Mouse (Mus musculus) hindbrain, embryonic 14.5 days (tissue): ENCODE measurements around the gene Gm17428. TPM values are rescaled to one million over a fixed set of nuclear protein-coding genes. Genes with fewer than 3 reads are reported as not detected.

ENCODE experiments used
- ATAC-seq: fragments of 200-750 bp; cut with Nextera tagmentation; 2 replicates; pipeline ENCODE4 v1.8.0; 2017; ENCODE audit warnings: moderate number of reproducible peaks, mild to moderate bottlenecking, moderate TSS enrichment, moderate library complexity; ENCODE audit not compliant: low FRiP score
- DNase-seq: peaks from one replicate; pipeline ENCODE4 v3.0.0-alpha.2; 2015; ENCODE audit warnings: low spot score
- H3K27ac ChIP-seq: fragments of 300-500 bp; sonication (generic); 2 replicates; pipeline ENCODE4 v1.5.1; 2014; ENCODE audit warnings: mild to moderate bottlenecking, moderate library complexity
- H3K27me3 ChIP-seq: fragments of 300-500 bp; sonication (generic); 2 replicates; pipeline ENCODE4 v1.6.1; 2014; ENCODE audit warnings: mild to moderate bottlenecking, low read length, mixed read lengths; ENCODE audit not compliant: control insufficient read depth, insufficient read depth
- H3K36me3 ChIP-seq: fragments of 300-500 bp; sonication (generic); replicated peaks from 2 replicates; pipeline ENCODE4 v1.6.1; 2014; ENCODE audit not compliant: control insufficient read depth, insufficient read depth
- H3K4me1 ChIP-seq: fragments of 300-500 bp; sonication (generic); replicated peaks from 2 replicates; pipeline ENCODE4 v1.6.1; 2014; ENCODE audit warnings: antibody characterized with exemption, low read length, mixed read lengths; ENCODE audit not compliant: control insufficient read depth, insufficient read depth
- H3K4me2 ChIP-seq: fragments of 300-500 bp; sonication (generic); replicated peaks from 2 replicates; pipeline ENCODE4 v1.6.1; 2014; ENCODE audit warnings: mild to moderate bottlenecking, moderate library complexity
- H3K4me3 ChIP-seq: fragments of 300-500 bp; sonication (generic); replicated peaks from 2 replicates; pipeline ENCODE4 v1.5.1; 2014; ENCODE audit warnings: mild to moderate bottlenecking, low read length
- H3K9ac ChIP-seq: fragments of 300-500 bp; sonication (generic); 2 replicates; pipeline ENCODE4 v1.6.1; 2014
- H3K9me3 ChIP-seq: fragments of 300-500 bp; sonication (generic); 2 replicates; pipeline ENCODE4 v1.6.1; 2016; ENCODE audit warnings: low read length; ENCODE audit not compliant: control insufficient read depth
- WGBS: fragments of 180-500 bp; shearing (Covaris S2); extraction: QIAGEN DNeasy Blood & Tissue Kit; methylation state at CpG from one replicate; pipeline ENCODE4 v1.1.7; 2014; 5-methylcytosine and 5-hydroxymethylcytosine counted together
- polyA plus RNA-seq: library from polyadenylated mRNA; unstranded; fragments of >200 nt; fragmentation: Nextera tagmentation; extraction: Ambion mirVana; gene quantifications from 2 replicates; pipeline ENCODE4 v1.2.1, GENCODE M21; 2014

The Gm17428 gene
- polyA plus RNA-seq, 1 experiment from 2014 or later: not detected

- 100% methylated on average over 2 of the region's 2 CpGs for WGBS
- Histone ChIP-seq H3K27ac (no peak overlapping the region), H3K36me3 (no peaks in the 10 kb centered on the region), H3K9me3 (no peaks in the 10 kb centered on the region), H3K4me2 (no peak overlapping the region), H3K4me1 (peaks cover 11% of the 10 kb centered on the region; the same call in 1 of the 2 replicates), H3K4me3 (no peak overlapping the region), H3K27me3 (no peaks in the 10 kb centered on the region), H3K9ac (no peak overlapping the region)
- ATAC-seq (no peak), DNase-seq (no peak)
These were observed 24.7 kb downstream of the Gm17428 start for GRCm38 (mm10) chr14:55001446-55001845.

- H3K27ac ChIP-seq: no peak overlapping the region
- 65% methylated on average over 12 of the region's 12 CpGs for WGBS
- H3K9me3 ChIP-seq: no peaks in the 10 kb centered on the region
- H3K4me2 ChIP-seq: no peak overlapping the region
- ATAC-seq: no peak
- no peak overlapping the region for H3K9ac ChIP-seq
- H3K4me3 ChIP-seq: no peak overlapping the region
- no peaks in the 10 kb centered on the region for H3K27me3 ChIP-seq
- H3K36me3 ChIP-seq: no peaks in the 10 kb centered on the region
- no peak for DNase-seq
- H3K4me1 ChIP-seq: peaks cover 7% of the 10 kb centered on the region; the same call in 1 of the 2 replicates
These were observed 25.4 kb downstream of the Gm17428 start for GRCm38 (mm10) chr14:55001938-55002686.

GRCm38 (mm10) chr14:55002687-55003120, 26.0 kb downstream of the Gm17428 start:
- peaks cover 7% of the 10 kb centered on the region; the same call in 1 of the 2 replicates for H3K4me1 ChIP-seq
- 0 out of 2 replicates have a peak overlapping the region, but pooled peaks have one; percentile 9 for H3K27ac ChIP-seq
- ATAC-seq (no peak), DNase-seq (no peak)
- no peaks in the 10 kb centered on the region for H3K27me3 ChIP-seq
- no peak overlapping the region for H3K4me2 ChIP-seq
- no peaks in the 10 kb centered on the region for H3K9me3 ChIP-seq
- WGBS: 71% methylated on average over 7 of the region's 7 CpGs
- no peak overlapping the region for H3K9ac ChIP-seq
- no peaks in the 10 kb centered on the region for H3K36me3 ChIP-seq
- H3K4me3 ChIP-seq: no peak overlapping the region

- H3K4me3 ChIP-seq: no peak overlapping the region
- no peaks in the 10 kb centered on the region for H3K9me3 ChIP-seq
- DNase-seq (no peak), ATAC-seq (no peak)
- no peak overlapping the region for H3K27ac ChIP-seq
- H3K36me3 ChIP-seq: no peaks in the 10 kb centered on the region
- WGBS: 76% methylated on average over 18 of the region's 18 CpGs
- no peak overlapping the region for H3K4me2 ChIP-seq
- no peaks in the 10 kb centered on the region for H3K27me3 ChIP-seq
- no peak overlapping the region for H3K9ac ChIP-seq
- H3K4me1 ChIP-seq: peaks cover 7% of the 10 kb centered on the region; the same call in 1 of the 2 replicates
These were observed 27.4 kb downstream of the Gm17428 start for GRCm38 (mm10) chr14:55003878-55004855.

GRCm38 (mm10) chr14:55005506-55005905, 28.8 kb downstream of the Gm17428 start:
- Histone ChIP-seq H3K9me3 (no peaks in the 10 kb centered on the region), H3K27ac (no peak overlapping the region), H3K27me3 (no peaks in the 10 kb centered on the region), H3K4me3 (no peak overlapping the region), H3K4me2 (no peak overlapping the region), H3K36me3 (no peaks in the 10 kb centered on the region), H3K4me1 (peaks cover 7% of the 10 kb centered on the region; the same call in 1 of the 2 replicates), H3K9ac (no peak overlapping the region)
- ATAC-seq (no peak), DNase-seq (no peak)
- WGBS: 76% methylated on average over 2 of the region's 2 CpGs

GRCm38 (mm10) chr14:55005967-55006366, 29.2 kb downstream of the Gm17428 start:
- 86% methylated on average over 8 of the region's 8 CpGs for WGBS
- DNase-seq: no peak
- H3K4me1 ChIP-seq: peaks cover 7% of the 10 kb centered on the region; the same call in 1 of the 2 replicates
- ATAC-seq: no peak
- H3K27me3 ChIP-seq: no peaks in the 10 kb centered on the region
- H3K36me3 ChIP-seq: no peaks in the 10 kb centered on the region
- no peak overlapping the region for H3K4me3 ChIP-seq
- no peak overlapping the region for H3K9ac ChIP-seq
- H3K9me3 ChIP-seq: no peaks in the 10 kb centered on the region
- H3K27ac ChIP-seq: no peak overlapping the region
- H3K4me2 ChIP-seq: no peak overlapping the region

- no peak for ATAC-seq
- no peaks in the 10 kb centered on the region for H3K36me3 ChIP-seq
- no peak for DNase-seq
- H3K9ac ChIP-seq: no peak overlapping the region
- H3K9me3 ChIP-seq: no peaks in the 10 kb centered on the region
- H3K27me3 ChIP-seq: no peaks in the 10 kb centered on the region
- no peak overlapping the region for H3K4me3 ChIP-seq
- WGBS: 69% methylated on average over 3 of the region's 3 CpGs
- H3K4me2 ChIP-seq: no peak overlapping the region
- H3K27ac ChIP-seq: no peak overlapping the region
- H3K4me1 ChIP-seq: peaks cover 7% of the 10 kb centered on the region; the same call in 1 of the 2 replicates
These were observed 29.8 kb downstream of the Gm17428 start for GRCm38 (mm10) chr14:55006541-55006940.

- DNase-seq (no peak), ATAC-seq (no peak)
- H3K4me3 ChIP-seq: no peak overlapping the region
- H3K4me1 ChIP-seq: peaks cover 7% of the 10 kb centered on the region; the same call in 1 of the 2 replicates
- no peak overlapping the region for H3K9ac ChIP-seq
- H3K27me3 ChIP-seq: no peaks in the 10 kb centered on the region
- H3K4me2 ChIP-seq: no peak overlapping the region
- H3K27ac ChIP-seq: no peak overlapping the region
- no peaks in the 10 kb centered on the region for H3K9me3 ChIP-seq
- no peaks in the 10 kb centered on the region for H3K36me3 ChIP-seq
- 91% methylated on average over 9 of the region's 9 CpGs for WGBS
These were observed 30.6 kb downstream of the Gm17428 start for GRCm38 (mm10) chr14:55007120-55007908.
